Mouse (Mus musculus) liver, adult 2 months (tissue): ENCODE results near the gene Hsd17b1.

ENCODE experiments used
- CTCF ChIP-seq: fragments of 200-500 bp; IDR thresholded peaks from 2 replicates; pipeline ENCODE4 v1.5.1; 2011; ENCODE audit warnings: low read depth, low read length, control low read depth
- POLR2A ChIP-seq: fragments of 200-500 bp; IDR thresholded peaks from 2 replicates; pipeline ENCODE4 v1.6.1; 2011; ENCODE audit warnings: low read length, control low read depth; ENCODE audit not compliant: insufficient read depth; ENCODE audit errors: extremely low read depth

DNA sequence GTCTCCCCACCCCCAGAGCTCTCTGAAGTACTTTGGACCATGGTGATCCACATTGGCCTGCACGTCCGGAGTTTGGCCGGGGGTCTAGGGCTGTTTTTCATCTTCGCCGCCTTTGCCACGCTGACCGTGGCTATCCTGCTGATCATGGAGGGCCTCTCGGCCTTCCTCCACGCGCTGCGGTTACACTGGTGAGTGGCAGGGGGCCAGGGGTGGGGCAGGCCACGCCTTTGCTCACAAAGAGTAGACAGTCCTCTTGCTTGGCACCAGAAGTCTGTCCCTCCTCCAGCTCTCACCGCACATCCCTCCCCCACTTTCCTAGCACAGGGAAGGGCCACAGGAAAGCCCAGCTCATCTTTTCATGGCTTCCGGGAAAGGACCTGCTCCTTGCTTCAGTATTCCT is 22.8 kb upstream of the Hsd17b1 start:
- TF ChIP-seq CTCF (no peak), POLR2A (no peak)
